Mouse (Mus musculus) gastrocnemius, postnatal 36 days (tissue): ENCODE measurements around the gene Zkscan6. TPM values are rescaled to one million over a fixed set of nuclear protein-coding genes. Genes with fewer than 3 reads are reported as not detected.

ENCODE experiments used
- DNase-seq, 2 experiments: peaks; one replicate each; pipeline ENCODE4 v3.0.0; 2022
- intact Hi-C: fragments of 180-260 bp; cut with DNase I; formaldehyde crosslinking; loops from one replicate; pipeline ENCODE4 v1.15.1; 2025
- total RNA-seq, 2 experiments: library from RNA; stranded (reverse); gene quantifications; 2 replicates each; pipeline ENCODE4 v1.2.3; 2021

Gene Zkscan6
- total RNA-seq, 2 experiments from 2014 or later = 1.4 to 2.6 TPM

GRCm38 (mm10) chr11:65806321-65806904 lies 562 bp upstream of the Zkscan6 start:
- intact Hi-C loops = no loop called here

GRCm38 (mm10) chr11:65807601-65808000 lies 626 bp downstream of the Zkscan6 start:
- intact Hi-C loops = no loop called here
- DNase-seq = no peak

More at GRCm38 (mm10) chr11:65806321-65806904, 562 bp upstream of the Zkscan6 start:
- no peak for DNase-seq

GRCm38 (mm10) chr11:65812088-65812487 lies 5.1 kb downstream of the Zkscan6 start:
- intact Hi-C loops = no loop called here
- no peak for DNase-seq

GRCm38 (mm10) chr11:65814381-65814780 lies 7.4 kb downstream of the Zkscan6 start:
- DNase-seq = no peak
- intact Hi-C loops = no loop called here

GRCm38 (mm10) chr11:65816237-65816636 lies 9.3 kb downstream of the Zkscan6 start:
- no peak for DNase-seq
- intact Hi-C loops = no loop called here

GRCm38 (mm10) chr11:65818193-65818592 lies 11.2 kb downstream of the Zkscan6 start:
- DNase-seq = no peak
- intact Hi-C loops = no loop called here

- no peak for DNase-seq
- intact Hi-C loops = no loop called here
Observed at GRCm38 (mm10) chr11:65820280-65820679, 13.3 kb downstream of the Zkscan6 start.

- intact Hi-C loops = no loop called here
- DNase-seq = peak in 1 of 2 experiments; percentile 44
Observed at GRCm38 (mm10) chr11:65820877-65821276, 13.9 kb downstream of the Zkscan6 start.

- DNase-seq = no peak
- intact Hi-C loops = no loop called here
Observed at GRCm38 (mm10) chr11:65824556-65824955, 17.6 kb downstream of the Zkscan6 start.

GRCm38 (mm10) chr11:65838999-65839398 lies 32.0 kb downstream of the Zkscan6 start:
- intact Hi-C loops = no loop called here
- DNase-seq = no peak

GRCm38 (mm10) chr11:65846446-65846845 lies 39.5 kb downstream of the Zkscan6 start:
- no peak for DNase-seq
- intact Hi-C loops = no loop called here

GRCm38 (mm10) chr11:65852066-65852465 lies 45.1 kb downstream of the Zkscan6 start:
- no peak for DNase-seq
- intact Hi-C loops = no loop called here

GRCm38 (mm10) chr11:65861476-65861875 lies 54.5 kb downstream of the Zkscan6 start:
- intact Hi-C loops = loop anchor here (10.0 kb wide), 1 partner anchor 447 kb away; no protein-coding TSS in a partner anchor
- no peak for DNase-seq

GRCm38 (mm10) chr11:65877146-65877775 lies 70.3 kb downstream of the Zkscan6 start:
- intact Hi-C loops = no loop called here
- DNase-seq = no peak

Other genes starting within 250 kb of the Zkscan6 start
- 10 to 100 TPM; 66.3 to 66.9 TPM for gene Map2k4, start 18.9 kb upstream of the Zkscan6 start, total RNA-seq